Mouse (Mus musculus) left cerebral cortex, adult 2 months (tissue): ENCODE measurements at regions not wholly inside any gene's neighbourhood (a gene's known extent, or its start where the extent isn't known, plus 50 kb on each side); places are given as distances from the start of the nearest gene placed in this dataset.

Experiments
- DNase-seq, 2 experiments: peaks; one replicate each; pipeline ENCODE4 v3.0.0; 2021 to 2022; ENCODE audit warnings: low spot score in 2 of 2, mixed read lengths in 1 of 2; ENCODE audit errors: extremely low spot score in 1 of 2
- H3K27ac ChIP-seq: fragments of 200-600 bp; 2 replicates; pipeline ENCODE4 v1.8.1; 2022
- H3K4me3 ChIP-seq: fragments of 200-600 bp; 2 replicates; pipeline ENCODE4 v1.8.1; 2022
- CTCF ChIP-seq: fragments of 200-600 bp; IDR thresholded peaks from 2 replicates; pipeline ENCODE4 v1.8.1; 2022; ENCODE audit warnings: antibody characterized with exemption, mild to moderate bottlenecking, moderate library complexity
- intact Hi-C: fragments of 180-260 bp; cut with DNase I; formaldehyde crosslinking; loops from one replicate; pipeline ENCODE4 v1.15.1; 2025

DNA sequence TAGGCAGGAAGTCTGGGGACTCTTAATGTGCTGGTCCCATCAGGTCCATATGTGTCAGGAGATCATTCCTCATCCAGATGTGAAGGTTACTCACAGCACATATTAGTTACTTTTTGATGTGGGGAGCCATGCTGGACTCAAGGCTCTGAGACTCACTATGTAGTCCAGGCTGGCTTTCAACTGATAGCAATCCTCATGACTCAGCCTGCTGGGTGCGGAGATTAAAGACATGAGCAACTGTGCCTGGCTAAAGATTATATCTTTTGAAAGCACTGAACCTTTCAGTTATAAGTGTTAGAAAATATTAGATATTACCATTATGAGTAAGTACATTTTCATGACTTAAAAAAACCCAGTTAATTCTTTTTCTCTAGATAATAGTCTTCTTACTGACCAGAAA lies 155.6 kb upstream of the Itga4 start:
- H3K27ac ChIP-seq, result no peak overlapping the region
- no peak overlapping the region for H3K4me3 ChIP-seq
- no peak for DNase-seq
- no peak for TF ChIP-seq CTCF
- intact Hi-C loops, result loop anchor here (10.0 kb wide), 1 partner anchor 135 kb away; no protein-coding TSS in a partner anchor

DNA sequence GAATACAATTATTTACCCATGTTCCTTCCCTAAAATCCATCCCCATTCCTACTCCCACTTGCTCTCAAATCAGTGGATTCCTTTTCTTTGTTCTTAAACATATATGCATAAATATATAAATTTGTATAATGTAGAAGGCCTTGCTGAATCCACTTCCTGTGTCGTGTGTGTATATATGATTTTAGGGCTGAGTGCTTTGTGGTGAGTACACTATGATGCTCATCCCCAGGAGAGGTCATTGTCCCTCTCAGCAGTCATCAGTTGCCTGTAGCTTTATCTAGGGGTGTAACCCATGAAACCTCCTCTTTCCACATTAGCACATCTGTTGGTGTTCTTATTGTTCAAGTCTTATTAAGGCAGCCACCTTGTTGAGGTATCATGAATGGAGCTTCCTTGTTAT lies 143.6 kb upstream of the Itga4 start:
- Histone ChIP-seq H3K4me3 (no peak overlapping the region), H3K27ac (no peak overlapping the region)
- DNase-seq, result no peak
- no peak for TF ChIP-seq CTCF
- intact Hi-C loops, result no loop called here

DNA sequence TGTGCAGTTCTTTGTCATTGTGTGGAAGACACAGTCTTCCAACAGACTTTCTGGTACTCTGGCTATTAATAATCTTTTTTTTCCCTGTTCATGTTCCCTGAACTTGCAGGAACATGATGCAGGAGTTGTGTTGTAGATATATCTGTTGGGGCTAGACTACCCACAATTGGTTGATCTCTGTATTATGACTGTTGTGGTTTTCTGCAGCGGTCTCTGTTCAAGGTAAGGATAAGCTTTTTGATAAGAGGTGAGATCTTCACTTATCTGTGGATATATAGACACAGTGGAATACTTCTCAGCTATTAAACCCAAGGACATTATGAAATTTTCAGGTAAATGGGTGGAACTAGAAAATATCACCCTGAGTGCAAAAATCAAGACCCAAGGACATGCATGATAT lies 143.2 kb upstream of the Itga4 start:
- TF ChIP-seq CTCF, result no peak
- intact Hi-C loops, result no loop called here
- no peak overlapping the region for H3K27ac ChIP-seq
- DNase-seq, result no peak
- no peak overlapping the region for H3K4me3 ChIP-seq

DNA sequence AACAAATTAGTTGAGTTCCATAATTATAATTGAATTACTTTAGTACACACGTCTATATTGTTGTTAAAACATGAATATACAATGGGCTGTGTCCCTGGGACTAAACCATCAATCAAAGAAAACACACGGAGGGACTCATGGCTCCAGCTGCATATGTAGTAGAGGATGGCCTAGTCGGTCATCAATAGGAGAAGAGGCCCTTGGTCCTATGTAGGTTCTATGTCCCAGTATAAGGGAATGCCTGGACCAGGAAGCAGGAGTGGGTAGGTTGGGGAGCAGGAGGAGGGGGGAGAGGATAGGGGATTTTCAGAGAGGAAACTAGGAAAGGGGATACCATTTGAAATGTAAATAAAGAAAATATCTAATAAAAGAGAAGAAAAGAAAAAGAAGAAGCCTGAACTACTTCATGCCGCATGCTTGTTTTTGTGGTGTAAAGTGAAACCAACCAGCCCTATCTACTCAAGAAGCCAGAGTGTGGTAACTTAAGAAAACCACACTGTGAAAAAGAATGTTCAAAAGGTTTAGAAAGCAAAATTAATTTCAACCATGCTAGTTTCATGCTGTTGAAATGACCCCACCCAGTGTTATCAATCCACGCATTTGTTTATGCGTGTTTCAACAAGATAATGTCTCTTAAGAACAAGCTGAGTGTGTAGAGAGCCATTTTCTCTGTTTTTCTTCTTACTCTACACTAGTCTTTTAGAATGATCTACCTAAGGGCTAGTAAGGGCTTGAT lies 134.4 kb upstream of the Itga4 start:
- no peak overlapping the region for H3K27ac ChIP-seq
- no peak for DNase-seq
- intact Hi-C loops, result no loop called here
- no peak overlapping the region for H3K4me3 ChIP-seq
- TF ChIP-seq CTCF, result no peak

DNA sequence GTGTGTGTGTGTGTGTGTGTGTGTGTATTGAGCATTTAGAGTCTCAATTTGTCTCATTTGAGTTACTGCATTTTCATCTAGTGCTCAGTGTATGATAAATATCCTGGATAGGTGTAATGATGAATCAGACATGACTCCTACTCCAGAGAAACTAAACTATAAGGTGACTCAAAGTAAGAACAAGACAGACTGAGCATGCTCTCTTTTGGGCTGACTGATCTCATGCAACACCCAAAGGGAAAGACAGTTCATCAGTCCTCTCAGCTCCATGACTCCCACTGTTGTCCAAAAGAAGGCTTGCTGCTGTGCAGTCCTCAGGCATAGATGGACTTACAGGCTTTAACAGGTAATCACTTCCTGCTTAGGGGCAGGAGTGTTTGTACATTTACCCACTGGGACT lies 132.7 kb upstream of the Itga4 start:
- Histone ChIP-seq H3K27ac (no peak overlapping the region), H3K4me3 (no peak overlapping the region)
- DNase-seq, result no peak
- no peak for TF ChIP-seq CTCF
- intact Hi-C loops, result no loop called here

DNA sequence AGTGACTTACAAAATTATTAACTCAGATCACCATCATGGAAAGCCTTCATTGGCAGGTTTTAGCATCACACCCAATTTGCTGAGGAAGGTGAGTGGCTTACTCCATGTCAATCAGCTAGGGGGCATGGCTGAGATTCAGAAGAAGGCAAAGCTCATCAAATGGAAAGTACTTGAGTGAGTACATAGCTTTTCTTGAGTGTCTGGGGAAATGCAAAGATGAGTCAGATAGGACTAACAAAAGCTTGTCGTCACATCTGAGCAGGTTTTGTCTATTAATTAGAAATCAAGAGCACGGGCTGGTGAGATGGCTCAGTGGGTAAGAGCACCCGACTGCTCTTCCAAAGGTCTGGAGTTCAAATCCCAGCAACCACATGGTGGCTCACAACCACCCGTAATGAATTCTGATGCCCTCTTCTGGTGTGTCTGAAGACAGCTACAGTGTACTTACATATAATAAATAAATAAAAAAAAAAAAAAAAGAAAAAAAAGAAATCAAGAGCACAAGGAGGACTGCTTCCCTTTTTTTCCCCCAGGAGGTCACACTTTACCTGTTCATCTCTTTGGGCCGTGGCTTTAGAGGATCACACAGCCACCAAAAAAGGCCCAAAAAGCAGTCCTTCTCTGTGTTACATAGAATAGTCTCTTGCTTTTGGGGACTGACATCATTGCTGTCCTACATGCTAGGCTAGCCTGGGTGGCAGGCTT lies 130.8 kb upstream of the Itga4 start:
- Histone ChIP-seq H3K27ac (no peak overlapping the region), H3K4me3 (no peak overlapping the region)
- DNase-seq, result no peak
- intact Hi-C loops, result no loop called here
- no peak for TF ChIP-seq CTCF

DNA sequence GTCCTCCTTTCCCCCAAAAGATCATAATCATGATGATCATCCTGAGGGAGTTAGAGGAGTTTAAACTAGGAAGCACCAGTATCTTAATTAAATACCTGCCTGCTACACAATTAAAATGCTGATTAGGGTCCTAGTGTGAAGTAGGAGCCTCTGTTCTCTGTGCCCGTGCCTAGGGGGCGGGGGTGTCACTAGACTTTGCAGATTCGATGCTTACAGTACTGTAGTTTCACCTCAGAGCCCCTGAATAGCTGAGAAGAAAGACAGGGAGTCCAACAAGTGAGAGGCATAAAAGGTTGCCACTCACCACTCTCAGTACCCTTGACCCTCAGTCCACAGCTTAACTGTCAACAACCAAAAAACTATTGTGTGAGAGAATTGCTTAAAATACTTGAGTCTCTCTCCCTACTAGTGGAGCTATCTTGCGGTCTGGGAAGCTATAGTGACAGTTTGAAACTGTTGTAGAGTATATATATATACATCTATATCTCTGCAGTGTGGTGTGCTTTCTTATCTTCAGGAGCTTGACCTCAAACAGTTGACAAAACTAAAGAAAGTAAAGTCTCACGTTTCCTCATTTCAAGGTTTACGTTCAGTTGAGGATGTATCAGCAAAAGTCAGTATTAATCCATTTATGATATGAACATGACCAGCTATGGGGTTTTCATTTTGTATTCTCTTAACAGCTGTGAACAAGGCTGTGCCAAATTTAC lies 128.9 kb upstream of the Itga4 start:
- no peak for TF ChIP-seq CTCF
- H3K4me3 ChIP-seq, result no peak overlapping the region
- intact Hi-C loops, result no loop called here
- DNase-seq, result no peak
- H3K27ac ChIP-seq, result no peak overlapping the region

DNA sequence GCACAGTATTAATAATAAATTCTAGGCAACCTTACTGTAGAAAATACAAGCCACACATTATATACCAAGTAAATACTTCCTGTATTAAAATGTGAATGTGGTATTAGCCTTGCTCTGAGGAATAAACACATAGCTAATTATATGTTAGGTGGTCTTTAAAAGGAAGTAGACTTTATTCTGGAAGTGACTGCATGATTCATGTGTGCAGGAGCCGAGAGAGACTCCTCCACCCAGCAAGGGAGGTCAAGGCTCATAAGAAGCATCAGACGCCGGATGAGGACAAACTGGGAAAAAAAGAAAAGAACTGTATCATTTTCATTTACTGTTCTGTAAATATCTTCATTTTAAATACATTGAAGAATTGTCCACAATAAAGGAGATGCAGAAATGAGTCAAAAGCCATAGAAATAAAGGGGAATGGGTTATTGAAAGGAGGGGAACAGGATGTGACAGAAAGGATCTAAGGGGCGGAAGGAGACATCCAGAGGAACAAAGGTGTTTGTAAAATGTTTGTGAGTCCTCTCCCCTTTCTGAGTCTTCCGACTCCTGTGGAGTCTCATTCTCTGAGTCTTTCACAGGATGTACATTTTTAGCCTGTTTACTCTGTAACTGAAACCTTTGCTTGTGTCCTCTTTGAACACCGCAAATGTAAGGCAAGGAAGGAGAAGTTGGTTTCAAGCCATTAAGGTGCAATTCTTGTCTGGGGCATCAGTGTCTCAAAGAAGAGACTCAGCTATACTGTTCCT lies 128.1 kb upstream of the Itga4 start:
- Histone ChIP-seq H3K4me3 (no peak overlapping the region), H3K27ac (no peak overlapping the region)
- TF ChIP-seq CTCF, result no peak
- intact Hi-C loops, result no loop called here
- no peak for DNase-seq

DNA sequence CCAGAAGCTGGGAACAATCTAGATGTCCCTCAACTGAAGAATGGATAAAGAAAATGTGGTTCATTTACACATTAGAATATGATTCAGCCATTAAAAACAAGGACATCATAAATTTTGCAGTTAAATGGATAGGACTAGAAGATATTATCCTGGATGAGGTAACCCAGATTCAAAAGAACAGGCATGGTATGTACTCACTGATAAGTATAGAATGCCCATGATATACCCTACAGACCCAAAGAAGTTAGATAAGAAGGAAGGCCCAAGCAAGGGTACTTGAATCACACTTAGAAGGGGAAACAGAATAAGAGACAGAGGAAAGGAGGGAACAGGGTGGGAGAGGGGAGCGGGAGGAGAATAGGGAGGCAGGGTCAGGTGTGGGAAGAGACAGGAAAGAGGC lies 127.4 kb upstream of the Itga4 start:
- no peak for DNase-seq
- intact Hi-C loops, result no loop called here
- H3K4me3 ChIP-seq, result no peak overlapping the region
- no peak for TF ChIP-seq CTCF
- no peak overlapping the region for H3K27ac ChIP-seq

DNA sequence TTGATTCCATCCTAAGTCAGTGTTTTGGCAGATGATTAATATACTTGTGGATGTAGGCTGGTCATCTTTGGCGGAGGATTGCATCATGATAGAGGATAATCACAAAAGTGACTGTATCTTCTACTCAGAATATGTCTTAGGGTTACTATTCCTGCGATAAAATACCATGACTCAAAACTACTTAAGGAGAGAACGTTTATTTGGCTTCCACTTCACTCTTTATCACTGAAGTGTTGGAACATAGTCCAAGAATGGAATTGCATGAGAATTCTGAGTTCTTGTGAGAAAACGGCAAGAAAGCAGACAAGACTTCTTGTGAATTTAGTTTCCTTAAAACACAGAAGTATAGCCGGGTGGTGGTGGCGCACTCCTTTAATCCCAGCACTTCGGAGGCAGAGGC lies 124.6 kb upstream of the Itga4 start:
- no peak for TF ChIP-seq CTCF
- H3K27ac ChIP-seq, result no peak overlapping the region
- intact Hi-C loops, result no loop called here
- DNase-seq, result no peak
- H3K4me3 ChIP-seq, result no peak overlapping the region

DNA sequence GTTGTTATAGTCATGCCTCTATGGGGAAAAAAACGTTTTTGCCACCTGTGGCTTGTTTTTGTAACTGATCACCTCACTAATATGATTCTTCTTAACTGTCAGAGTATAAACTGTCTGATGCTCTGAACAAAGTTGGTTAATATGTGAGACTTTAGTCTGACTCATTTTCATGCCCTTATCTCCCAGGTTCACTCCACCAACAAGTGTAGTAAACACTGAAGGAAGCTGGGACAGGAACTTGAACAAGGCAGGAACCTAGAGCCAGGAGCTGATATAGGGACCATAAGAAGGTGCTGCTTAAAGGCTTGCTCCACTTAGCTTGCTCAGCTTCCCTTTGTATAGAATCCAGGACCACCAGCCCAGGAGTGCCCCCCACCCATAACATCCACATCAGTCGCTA lies 124.0 kb upstream of the Itga4 start:
- intact Hi-C loops, result no loop called here
- H3K27ac ChIP-seq, result no peak overlapping the region
- H3K4me3 ChIP-seq, result no peak overlapping the region
- TF ChIP-seq CTCF, result no peak
- DNase-seq, result no peak
